Mouse (Mus musculus) liver, adult 2 months (tissue): ENCODE results near the gene Mvb12a. TPM values are rescaled to one million over a fixed set of nuclear protein-coding genes. Genes with fewer than 3 reads are reported as not detected.

Source experiments
- DNase-seq: peaks from one replicate; pipeline ENCODE4 v3.0.0-alpha.2; 2011; ENCODE audit warnings: low read depth, low spot score; ENCODE audit errors: extremely low read depth
- H3K27ac ChIP-seq: fragments of 200-500 bp; replicated peaks from 2 replicates; pipeline ENCODE4 v1.5.1; 2012; ENCODE audit warnings: low read depth, mild to moderate bottlenecking, control low read depth, inconsistent platforms, low read length; ENCODE audit not compliant: insufficient read depth
- H3K27me3 ChIP-seq: fragments of 200-500 bp; 2 replicates; pipeline ENCODE4 v1.6.1; 2012; ENCODE audit warnings: mild to moderate bottlenecking, moderate library complexity, low read length, inconsistent platforms; ENCODE audit not compliant: control insufficient read depth, insufficient read depth
- H3K36me3 ChIP-seq: fragments of 200-500 bp; 2 replicates; pipeline ENCODE4 v1.6.1; 2012; ENCODE audit warnings: low read length, inconsistent platforms; ENCODE audit not compliant: control insufficient read depth, insufficient read depth
- H3K4me1 ChIP-seq: fragments of 200-500 bp; 2 replicates; pipeline ENCODE4 v1.6.1; 2011; ENCODE audit warnings: low read length; ENCODE audit not compliant: control insufficient read depth, insufficient read depth
- H3K4me3 ChIP-seq: fragments of 200-500 bp; 2 replicates; pipeline ENCODE4 v1.5.1; 2011; ENCODE audit warnings: low read depth, mild to moderate bottlenecking, control low read depth, low read length, moderate library complexity; ENCODE audit not compliant: insufficient read depth
- H3K79me2 ChIP-seq: fragments of 200-500 bp; 2 replicates; pipeline ENCODE4 v1.6.1; 2012; ENCODE audit warnings: inconsistent platforms, mild to moderate bottlenecking, low read length, moderate library complexity; ENCODE audit not compliant: control insufficient read depth, insufficient read depth
- H3K9ac ChIP-seq: fragments of 200-500 bp; 2 replicates; pipeline ENCODE4 v1.6.1; 2012; ENCODE audit warnings: low read depth, mild to moderate bottlenecking, control low read depth, inconsistent platforms, low read length
- CTCF ChIP-seq: fragments of 200-500 bp; IDR thresholded peaks from 2 replicates; pipeline ENCODE4 v1.5.1; 2011; ENCODE audit warnings: low read depth, low read length, control low read depth
- POLR2A ChIP-seq: fragments of 200-500 bp; IDR thresholded peaks from 2 replicates; pipeline ENCODE4 v1.6.1; 2011; ENCODE audit warnings: low read length, control low read depth; ENCODE audit not compliant: insufficient read depth; ENCODE audit errors: extremely low read depth
- WGBS: fragments of 180-500 bp; shearing (Covaris S2); methylation state at CpG from one replicate; pipeline ENCODE4 v1.1.7; 2018; 5-methylcytosine and 5-hydroxymethylcytosine counted together
- polyA plus RNA-seq: library from polyadenylated mRNA; depleted of rRNA; stranded (reverse); fragments of >200 nt; gene quantifications from 2 replicates; pipeline ENCODE4 v1.2.3, GENCODE M21; 2012
- total RNA-seq: library from RNA; depleted of rRNA; stranded (reverse); fragments of >200 nt; gene quantifications from 2 replicates; pipeline ENCODE4 v1.2.3, GENCODE M21; 2014

The Mvb12a gene
- total and polyA plus RNA-seq, 2 experiments: 98.9 to 164 TPM

- peak overlapping the region; percentile 51 for H3K9ac ChIP-seq
- H3K79me2 ChIP-seq: no peaks in the 10 kb centered on the region
- no peaks in the 10 kb centered on the region; the same call in 1 of the 2 replicates for H3K4me1 ChIP-seq
- TF ChIP-seq CTCF: no peak
- TF ChIP-seq POLR2A: no peak
- 2% methylated on average over 61 of the region's 61 CpGs for WGBS
- H3K36me3 ChIP-seq: no peaks in the 10 kb centered on the region
- DNase-seq: no peak
- no peak overlapping the region for H3K27ac ChIP-seq
- H3K27me3 ChIP-seq: 0 out of 2 replicates have a peak, but pooled peaks cover 3% of the 10 kb centered on the region
- H3K4me3 ChIP-seq: peak overlapping the region; percentile 52
These were observed 35.1 kb upstream of the Mvb12a start for GRCm38 (mm10) chr8:71507589-71508104.

- no peak for DNase-seq
These were observed 33.4 kb upstream of the Mvb12a start for GRCm38 (mm10) chr8:71509316-71509715.

GRCm38 (mm10) chr8:71511644-71512043 lies 31.1 kb upstream of the Mvb12a start, which contains the start of gene Plvap:
Plvap (minus strand) TSS chr8:71511752.
- peak within 1 kb of the TSS; percentile 27; the same call in 1 of the 2 replicates for H3K27ac ChIP-seq
- H3K27me3 ChIP-seq: 0 out of 2 replicates have a peak, but pooled peaks cover 3% of the 10 kb centered on the region
- H3K9ac ChIP-seq: peak within 1 kb of the TSS; percentile 53
- H3K4me3 ChIP-seq: peak within 1 kb of the TSS; percentile 45
- H3K4me1 ChIP-seq: no peaks in the 10 kb centered on the region; the same call in 1 of the 2 replicates
- no peaks in the 10 kb centered on the region for H3K79me2 ChIP-seq
- H3K36me3 ChIP-seq: no peaks in the 10 kb centered on the region
- TF ChIP-seq CTCF (no peak), POLR2A (no peak)
- WGBS: 46% methylated on average over 14 of the region's 14 CpGs
- no peak for DNase-seq

More at GRCm38 (mm10) chr8:71509316-71509715, 33.4 kb upstream of the Mvb12a start:
- Histone ChIP-seq H3K4me1 (no peaks in the 10 kb centered on the region; the same call in 1 of the 2 replicates), H3K9ac (no peak overlapping the region), H3K27me3 (0 out of 2 replicates have a peak, but pooled peaks cover 3% of the 10 kb centered on the region), H3K4me3 (no peak overlapping the region), H3K36me3 (no peaks in the 10 kb centered on the region), H3K27ac (no peak overlapping the region), H3K79me2 (no peaks in the 10 kb centered on the region)
- TF ChIP-seq CTCF (no peak), POLR2A (no peak)
- WGBS: 80% methylated on average over 2 of the region's 2 CpGs

- Histone ChIP-seq H3K27me3 (no peaks in the 10 kb centered on the region), H3K4me1 (no peaks in the 10 kb centered on the region; the same call in 1 of the 2 replicates), H3K79me2 (no peaks in the 10 kb centered on the region), H3K4me3 (no peak overlapping the region), H3K9ac (no peak overlapping the region), H3K36me3 (no peaks in the 10 kb centered on the region), H3K27ac (no peak overlapping the region)
- whole genome bisulfite sequencing: 60% methylated on average over 15 of the region's 15 CpGs
- DNase-seq: no peak
- TF ChIP-seq CTCF (no peak), POLR2A (no peak)
These were observed 29.5 kb upstream of the Mvb12a start for GRCm38 (mm10) chr8:71513018-71513754.

GRCm38 (mm10) chr8:71515043-71515442 lies 27.7 kb upstream of the Mvb12a start:
- 72% methylated on average over 5 of the region's 5 CpGs for WGBS
- no peak for TF ChIP-seq POLR2A
- no peak; the same call in 1 of the 2 replicates for TF ChIP-seq CTCF

GRCm38 (mm10) chr8:71516786-71517185 lies 25.9 kb upstream of the Mvb12a start:
- DNase-seq: peak; percentile 29
- H3K4me1 ChIP-seq: no peaks in the 10 kb centered on the region; the same call in 1 of the 2 replicates
- no peaks in the 10 kb centered on the region for H3K79me2 ChIP-seq
- no peaks in the 10 kb centered on the region for H3K27me3 ChIP-seq
- WGBS: 10% methylated on average over 6 of the region's 6 CpGs
- TF ChIP-seq CTCF (no peak), POLR2A (no peak)
- no peak overlapping the region for H3K27ac ChIP-seq
- H3K9ac ChIP-seq: no peak overlapping the region
- H3K36me3 ChIP-seq: no peaks in the 10 kb centered on the region
- no peak overlapping the region for H3K4me3 ChIP-seq

More at GRCm38 (mm10) chr8:71515043-71515442, 27.7 kb upstream of the Mvb12a start:
- no peaks in the 10 kb centered on the region for H3K27me3 ChIP-seq
- H3K4me3 ChIP-seq: no peak overlapping the region
- no peak overlapping the region for H3K9ac ChIP-seq
- no peaks in the 10 kb centered on the region; the same call in 1 of the 2 replicates for H3K4me1 ChIP-seq
- H3K79me2 ChIP-seq: no peaks in the 10 kb centered on the region
- no peaks in the 10 kb centered on the region for H3K36me3 ChIP-seq
- H3K27ac ChIP-seq: no peak overlapping the region
- DNase-seq: no peak
